Mouse (Mus musculus) spleen, adult 2 months (tissue): ENCODE results near the gene Pdzrn4.

Experiments used
- CTCF ChIP-seq: fragments of 200-500 bp; IDR thresholded peaks from 2 replicates; pipeline ENCODE4 v1.5.1; 2011; ENCODE audit warnings: mild to moderate bottlenecking, inconsistent platforms; ENCODE audit not compliant: insufficient read depth, insufficient read length, insufficient replicate concordance; ENCODE audit errors: extremely low read depth
- POLR2A ChIP-seq: fragments of 200-500 bp; IDR thresholded peaks from 2 replicates; pipeline ENCODE4 v1.6.1; 2011; ENCODE audit warnings: low read depth, low read length, inconsistent platforms

- no peak for TF ChIP-seq POLR2A
- TF ChIP-seq CTCF: no peak
Measured at GRCm38 (mm10) chr15:92547294-92547911, 150.7 kb downstream of the Pdzrn4 start.
